Mouse (Mus musculus): ENCODE measurements around the gene 2810006K23Rik.
"Not testable (repeated sequence)": the region's sequence is repeated elsewhere in the genome, so short reads cannot be mapped to it uniquely, and the experiment has no call there.

2810006K23Rik gene

DNA sequence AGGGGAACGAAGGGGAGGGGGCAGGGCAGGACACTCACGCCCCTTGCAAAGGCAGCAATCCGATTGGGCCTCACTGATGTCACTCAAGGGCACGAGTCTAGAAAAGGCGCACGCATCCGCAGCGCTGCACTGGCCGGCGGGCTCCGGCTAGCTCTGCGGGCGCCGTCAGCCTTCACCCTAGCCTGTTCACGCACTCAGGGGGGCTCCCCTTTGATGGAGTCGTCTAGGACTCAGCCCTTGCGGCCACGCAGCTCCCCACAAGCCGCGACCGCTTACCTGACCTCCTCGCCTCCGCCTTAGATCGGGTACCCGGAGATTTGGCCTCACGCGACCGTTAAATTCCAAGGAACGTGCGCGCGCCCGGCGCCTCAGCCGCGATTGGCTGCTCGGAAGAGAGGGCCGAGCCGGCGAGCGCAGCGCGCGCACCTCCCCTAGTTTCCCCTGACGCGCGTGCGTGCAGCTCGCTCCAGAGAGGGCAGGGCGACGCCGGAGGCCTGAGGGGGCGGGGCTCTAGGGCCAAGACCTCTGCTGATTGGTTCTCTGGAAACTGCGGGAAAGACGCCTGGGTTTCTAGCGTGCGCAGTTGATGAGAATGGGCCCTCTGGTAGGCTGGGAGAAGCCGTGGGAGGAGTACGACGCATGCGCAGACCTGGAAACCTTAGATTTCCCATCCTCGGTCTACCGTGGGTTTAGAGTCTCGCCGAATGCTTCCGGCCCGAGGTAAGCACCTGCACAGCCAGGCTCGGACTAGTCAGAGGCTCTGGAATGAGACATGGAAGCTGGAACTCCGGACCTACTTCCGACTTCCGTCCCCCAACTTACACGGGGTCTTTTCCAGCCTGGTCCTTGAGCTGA lies at the start of gene 2810006K23Rik, which contains the start of gene Mphosph9:
Gene 2810006K23Rik (plus strand): TSS at position 580 of the 855 bp plus-strand sequence.
Gene Mphosph9 (minus strand): TSS at position 463 of the 855 bp plus-strand sequence.
- in situ Hi-C loops (cut with MseI, MboI) = no loop called here

DNA sequence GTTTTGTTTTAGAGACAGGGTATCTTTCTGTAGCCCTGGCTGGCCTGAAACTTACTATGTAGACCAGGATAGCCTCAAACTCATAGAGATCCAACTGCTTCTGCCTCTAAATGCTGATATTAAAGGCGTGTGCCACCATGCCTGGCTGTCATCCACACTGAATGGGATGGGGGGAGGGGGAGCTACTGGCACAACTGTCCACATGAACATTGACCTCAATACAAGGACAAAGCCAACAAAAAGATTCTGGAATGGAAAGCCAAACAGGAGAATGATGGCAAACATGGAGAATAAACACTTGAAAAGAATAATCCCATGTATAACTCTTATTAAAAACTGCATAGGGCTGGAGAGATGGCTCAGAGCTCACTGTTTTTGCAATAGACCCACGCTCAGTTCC lies 45.0 kb upstream of the 2810006K23Rik start:
- in situ Hi-C loops (cut with MseI, MboI) = no loop called here

DNA sequence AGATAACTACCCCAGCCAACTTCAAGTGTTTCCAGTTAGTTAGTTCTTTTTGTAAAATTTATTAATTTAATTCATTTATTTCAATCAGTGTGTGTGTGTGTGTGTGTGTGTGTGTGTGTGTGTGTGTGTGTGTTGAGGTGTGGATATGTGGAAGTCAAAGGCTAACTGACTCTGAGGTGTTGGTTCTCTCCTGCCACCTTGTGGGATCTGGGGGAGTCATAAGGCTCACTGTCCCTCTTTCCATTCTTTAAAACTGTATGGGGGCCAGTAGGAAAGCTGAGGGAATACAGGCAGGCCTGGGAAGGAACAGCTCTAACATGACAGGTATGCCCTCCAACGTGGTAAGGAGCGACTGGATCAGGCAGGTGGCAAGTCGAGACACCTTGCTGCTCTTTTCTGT lies 43.6 kb upstream of the 2810006K23Rik start:
- in situ Hi-C loops (cut with MseI, MboI) = no loop called here

DNA sequence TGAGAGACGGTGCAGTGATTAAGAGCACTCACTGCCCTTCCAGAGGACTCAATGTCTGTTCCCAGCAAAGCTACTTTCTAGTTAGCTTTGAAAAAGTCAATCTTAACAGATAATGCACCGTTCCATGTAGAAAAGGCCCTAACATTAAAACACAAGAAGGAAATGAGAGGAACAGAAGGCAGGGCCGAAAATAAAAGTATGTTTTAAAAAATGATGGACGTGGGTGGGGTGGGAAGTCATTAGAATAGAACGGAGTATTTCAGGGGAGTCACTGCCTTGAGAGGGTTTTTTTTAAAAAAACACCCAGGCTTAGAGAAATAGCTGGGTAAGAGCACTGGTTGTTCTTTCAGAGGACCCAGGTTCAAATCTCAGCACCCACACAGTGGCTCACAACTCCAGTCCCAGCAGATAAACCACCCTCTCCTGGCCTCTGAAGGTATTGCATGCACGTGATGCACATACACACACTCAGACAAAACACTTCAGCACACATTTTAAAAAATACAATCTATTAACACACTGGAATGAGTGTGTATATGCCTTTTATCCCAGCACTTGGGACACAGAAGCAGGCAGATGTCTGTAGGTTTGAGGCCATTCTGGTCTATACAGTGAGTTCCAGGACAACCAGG lies 40.2 kb upstream of the 2810006K23Rik start:
- in situ Hi-C loops (cut with MseI, MboI) = no loop called here

DNA sequence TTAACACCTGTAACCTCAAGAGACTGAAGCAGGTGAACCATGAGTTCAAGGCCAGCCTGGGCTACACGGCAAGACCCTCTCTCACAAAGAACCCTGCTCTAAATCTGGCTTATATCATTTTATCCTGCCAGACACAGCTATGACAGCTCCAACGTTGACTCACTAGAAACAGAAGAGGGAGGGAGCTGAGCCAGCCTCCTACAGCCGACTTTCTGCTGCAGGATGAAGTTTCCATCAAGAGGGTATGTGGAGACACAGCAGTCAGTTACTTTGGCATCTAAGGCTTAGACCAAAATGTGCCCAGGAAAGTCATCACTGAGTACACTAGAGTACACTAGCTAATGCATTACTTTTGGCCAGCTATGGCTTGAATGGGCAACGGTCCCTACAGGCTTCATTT lies 37.7 kb upstream of the 2810006K23Rik start:
- in situ Hi-C loops (cut with MseI, MboI) = loop anchor here (10.0 kb wide), 2 partner anchors 125 to 135 kb away; no protein-coding TSS in a partner anchor

DNA sequence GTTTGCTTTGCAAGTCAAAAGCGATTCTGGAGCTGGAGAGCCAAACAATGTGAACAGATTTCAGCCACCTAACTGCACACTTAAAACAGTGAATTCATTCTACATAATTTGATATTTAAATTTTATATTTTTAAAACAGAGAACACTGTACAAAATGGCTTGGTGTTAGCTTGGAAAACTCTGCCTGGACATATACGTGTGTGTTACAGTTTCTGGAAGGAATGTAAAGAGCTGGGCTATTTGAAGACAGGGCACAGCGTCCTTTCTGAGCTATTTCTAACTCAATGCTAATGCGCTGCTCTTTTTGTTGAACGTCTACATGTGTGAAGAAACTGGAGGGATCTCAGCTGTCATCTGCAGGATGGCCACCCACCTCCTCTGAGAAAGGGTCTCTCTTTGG lies 33.9 kb upstream of the 2810006K23Rik start:
- in situ Hi-C loops (cut with MseI, MboI) = loop anchor here (10.0 kb wide), 2 partner anchors 129 to 139 kb away; no protein-coding TSS in a partner anchor

DNA sequence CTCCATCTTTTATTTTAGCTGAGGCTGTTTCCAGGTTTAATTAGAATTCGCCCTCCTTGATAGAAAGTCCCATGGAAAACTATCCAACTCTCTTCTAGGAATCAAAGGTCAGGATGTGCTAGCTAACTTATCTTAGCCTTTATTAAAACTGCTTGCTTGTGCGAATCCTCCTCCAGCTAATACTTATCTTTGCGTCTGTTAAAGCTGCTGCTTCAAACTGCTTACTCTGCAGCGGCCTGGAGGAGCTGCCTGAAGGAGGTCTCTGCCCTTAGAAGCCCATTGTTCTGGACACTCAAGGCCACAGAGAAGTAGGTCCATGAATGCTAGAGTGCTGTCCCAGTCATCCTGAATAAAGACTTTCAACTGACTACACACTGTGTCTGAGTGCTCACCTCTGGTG lies 31.4 kb upstream of the 2810006K23Rik start:
- in situ Hi-C loops (cut with MseI, MboI) = loop anchor here (10.0 kb wide), 2 partner anchors 132 to 142 kb away; no protein-coding TSS in a partner anchor

DNA sequence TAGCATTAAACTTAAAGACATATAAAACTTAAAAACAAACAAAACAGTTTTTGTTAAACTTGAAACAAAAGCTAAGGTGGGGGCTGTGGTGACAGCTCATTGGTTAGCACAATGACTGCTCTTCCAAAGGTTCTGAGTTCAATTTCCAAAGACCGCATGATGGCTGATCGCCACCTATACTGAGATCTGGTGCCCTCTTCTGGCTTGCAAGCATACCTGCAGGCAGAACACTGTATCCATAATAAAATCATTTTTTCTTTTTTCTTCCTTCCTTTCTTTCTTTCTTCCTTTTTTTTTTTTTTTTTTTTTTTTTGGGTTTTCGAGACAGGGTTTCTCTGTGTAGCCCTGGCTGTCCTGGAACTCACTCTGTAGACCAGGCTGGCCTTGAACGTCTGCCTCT lies 28.6 kb upstream of the 2810006K23Rik start:
- in situ Hi-C loops (cut with MseI, MboI) = loop anchor here (10.0 kb wide), 2 partner anchors 135 to 145 kb away; no protein-coding TSS in a partner anchor

DNA sequence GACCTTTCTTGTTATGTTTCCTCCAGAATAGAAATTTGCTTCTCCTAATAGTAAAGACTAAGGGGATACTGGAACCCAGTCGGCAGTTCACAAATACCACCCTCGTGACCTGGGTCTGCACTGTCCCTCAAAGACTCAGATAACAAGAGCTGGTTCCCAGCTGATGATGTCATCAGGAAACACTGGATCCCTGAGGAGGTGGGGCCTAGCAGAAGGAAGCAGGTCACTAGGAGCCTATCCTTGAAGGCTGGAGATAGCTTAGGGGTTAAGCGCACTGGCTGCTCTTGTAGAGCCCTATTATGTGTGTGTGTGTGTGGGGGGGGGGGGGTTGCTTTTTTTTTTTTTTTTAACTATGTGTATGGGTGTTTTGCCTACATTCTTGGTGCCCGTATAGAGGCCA lies 27.8 kb upstream of the 2810006K23Rik start:
- in situ Hi-C loops (cut with MseI, MboI) = no loop called here

DNA sequence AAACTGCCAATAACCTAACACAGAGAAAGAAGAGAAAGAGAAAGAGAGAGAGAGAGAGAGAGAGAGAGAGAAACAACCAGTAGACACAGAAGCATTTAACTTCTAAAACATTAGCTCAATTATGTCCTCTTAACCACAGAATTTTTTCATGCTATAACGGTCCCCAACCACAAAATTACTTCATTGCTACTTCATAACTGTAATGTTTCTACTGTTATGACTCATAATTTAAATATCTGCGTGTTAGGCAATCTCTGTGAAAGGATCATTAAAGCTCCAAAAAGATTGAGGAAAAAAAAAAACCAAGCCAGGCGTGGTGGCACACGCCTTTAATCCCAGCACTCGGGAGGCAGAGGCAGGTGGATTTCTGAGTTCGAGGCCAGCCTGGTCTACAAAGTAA lies 25.0 kb upstream of the 2810006K23Rik start:
- in situ Hi-C loops (cut with MseI, MboI) = not testable (repeated sequence)

DNA sequence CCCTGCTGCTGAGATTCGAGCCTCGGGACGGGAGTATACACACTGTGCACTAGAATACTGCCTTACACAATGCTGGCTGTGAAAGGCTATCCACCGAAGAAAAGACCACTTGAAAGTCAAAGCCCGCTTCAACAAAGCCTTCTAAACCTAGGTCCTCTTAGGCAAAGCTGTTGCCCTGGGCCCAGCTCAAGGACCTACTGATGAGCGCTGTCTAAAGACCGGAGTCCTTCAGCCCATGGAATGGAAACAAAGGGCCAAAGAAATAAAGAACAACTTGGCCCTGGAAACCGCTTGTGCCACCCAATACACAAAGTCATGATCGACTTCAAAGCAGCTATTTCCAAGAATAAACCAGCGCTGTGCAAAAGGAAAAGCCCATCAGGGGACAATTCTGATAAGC lies 18.7 kb upstream of the 2810006K23Rik start:
- in situ Hi-C loops (cut with MseI, MboI) = no loop called here

DNA sequence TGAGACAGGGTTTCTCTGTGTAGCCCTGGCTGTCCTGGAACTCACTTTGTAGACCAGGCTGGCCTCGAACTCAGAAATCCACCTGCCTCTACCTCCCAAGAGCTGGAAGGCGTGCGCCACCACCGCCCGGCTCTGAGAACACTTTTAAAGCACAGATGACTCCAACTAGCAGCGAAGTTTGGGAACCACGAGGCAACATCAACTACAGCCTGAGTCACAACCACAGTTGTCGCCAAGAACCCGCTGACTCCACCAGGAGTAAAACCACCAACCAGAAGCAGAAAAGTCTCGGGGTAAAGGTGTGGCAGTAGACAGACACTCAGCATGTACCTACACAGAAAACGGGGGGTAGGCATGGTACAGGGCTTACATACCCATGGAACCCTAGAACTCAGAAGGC lies 17.8 kb upstream of the 2810006K23Rik start:
- in situ Hi-C loops (cut with MseI, MboI) = no loop called here

DNA sequence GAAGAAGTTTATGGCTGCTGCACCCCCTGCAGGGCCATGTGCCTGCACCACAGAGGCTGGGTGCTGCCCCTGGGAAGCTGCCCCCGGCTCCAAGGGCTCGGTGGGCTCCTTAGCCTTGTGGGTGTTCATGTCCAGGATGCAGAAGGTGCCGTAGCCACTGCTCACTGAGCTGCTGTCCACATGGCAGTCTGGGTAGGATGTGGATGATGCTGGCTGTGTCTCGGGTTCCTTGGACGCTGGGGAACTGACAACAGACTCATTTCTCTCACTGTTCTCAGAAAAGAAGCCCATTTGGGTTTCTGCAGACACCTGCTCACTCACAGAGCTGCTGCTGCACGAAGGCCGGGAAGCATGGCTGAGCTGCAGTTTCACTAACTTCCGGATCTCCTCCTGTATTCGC lies 12.4 kb upstream of the 2810006K23Rik start:
- in situ Hi-C loops (cut with MseI, MboI) = no loop called here

DNA sequence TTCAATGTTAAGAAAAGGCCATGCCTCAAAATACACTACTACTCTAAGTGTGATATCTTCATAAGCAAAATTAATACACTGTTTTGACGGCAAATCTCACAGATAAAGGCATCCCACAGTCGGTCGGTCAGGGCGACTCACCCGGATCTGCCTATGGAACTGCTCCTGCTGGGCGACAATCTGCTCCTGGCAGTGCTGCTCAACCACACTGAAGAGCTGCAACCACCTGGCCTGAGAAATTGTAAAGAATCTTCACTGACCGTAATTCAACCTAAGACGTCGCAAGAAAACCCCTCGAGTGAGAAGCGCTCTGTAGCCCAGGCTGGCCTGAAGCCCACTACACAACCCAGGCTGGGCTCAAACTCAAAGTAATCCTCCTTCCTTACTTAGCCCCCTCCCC lies 11.9 kb upstream of the 2810006K23Rik start:
- in situ Hi-C loops (cut with MseI, MboI) = no loop called here

DNA sequence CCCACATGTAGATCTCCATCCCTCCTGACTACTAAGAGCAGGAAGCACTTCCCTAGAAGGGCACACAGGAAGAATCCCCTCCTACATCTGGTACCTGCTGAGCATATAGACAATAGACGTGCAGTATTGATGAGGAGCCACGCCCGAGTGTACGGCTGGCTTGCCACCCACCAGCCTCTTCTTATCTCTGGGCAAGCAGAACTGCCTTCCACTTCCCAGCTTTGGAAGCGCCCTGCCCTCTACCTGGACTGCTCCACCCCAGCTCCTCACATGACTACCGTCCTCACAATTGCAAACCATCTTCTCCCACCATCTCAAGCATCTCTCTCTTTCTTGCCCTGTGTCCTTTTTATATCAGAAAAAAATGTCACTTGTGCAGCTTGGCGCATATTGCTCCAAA lies 10.2 kb upstream of the 2810006K23Rik start:
- in situ Hi-C loops (cut with MseI, MboI) = no loop called here

DNA sequence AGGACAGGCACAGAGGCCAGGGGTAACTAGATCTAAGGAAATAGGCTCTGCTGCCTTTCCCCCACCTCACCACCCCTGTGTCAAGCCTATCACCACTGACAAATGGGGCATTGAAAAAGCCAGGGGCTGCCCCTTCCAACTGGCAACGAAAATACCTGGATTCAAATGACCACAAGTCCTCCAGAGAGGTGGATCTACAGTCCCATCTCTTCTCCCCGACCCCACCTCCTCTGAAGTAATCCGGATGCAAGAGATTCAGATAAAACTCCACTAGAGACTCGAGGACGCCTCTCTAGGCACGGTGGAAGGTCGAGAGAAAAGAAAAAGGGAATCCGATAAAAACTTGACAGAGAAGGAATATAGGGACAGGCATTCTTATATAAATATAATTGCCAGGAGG lies 1.1 kb upstream of the 2810006K23Rik start:
- in situ Hi-C loops (cut with MseI, MboI) = no loop called here

DNA sequence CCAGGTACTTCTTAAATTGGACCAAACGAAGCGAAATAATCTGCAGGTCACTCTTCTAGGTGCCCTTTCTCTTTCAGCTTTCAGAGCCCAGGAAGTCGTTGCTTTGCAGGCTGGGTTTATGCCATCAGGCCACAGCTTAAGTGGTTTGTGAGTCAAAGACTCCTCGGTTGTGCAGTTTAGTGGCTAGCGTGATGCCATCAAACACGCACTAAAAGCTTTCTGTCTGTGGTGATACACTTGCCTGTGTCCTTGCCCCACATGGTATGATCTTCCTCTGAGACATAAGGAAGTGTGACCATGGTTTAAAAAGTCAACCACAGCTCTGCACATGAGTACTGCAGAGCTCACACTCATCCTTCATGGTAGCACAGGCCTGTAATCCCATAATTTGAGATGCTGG lies 2.2 kb downstream of the 2810006K23Rik start:
- in situ Hi-C loops (cut with MseI, MboI) = no loop called here

DNA sequence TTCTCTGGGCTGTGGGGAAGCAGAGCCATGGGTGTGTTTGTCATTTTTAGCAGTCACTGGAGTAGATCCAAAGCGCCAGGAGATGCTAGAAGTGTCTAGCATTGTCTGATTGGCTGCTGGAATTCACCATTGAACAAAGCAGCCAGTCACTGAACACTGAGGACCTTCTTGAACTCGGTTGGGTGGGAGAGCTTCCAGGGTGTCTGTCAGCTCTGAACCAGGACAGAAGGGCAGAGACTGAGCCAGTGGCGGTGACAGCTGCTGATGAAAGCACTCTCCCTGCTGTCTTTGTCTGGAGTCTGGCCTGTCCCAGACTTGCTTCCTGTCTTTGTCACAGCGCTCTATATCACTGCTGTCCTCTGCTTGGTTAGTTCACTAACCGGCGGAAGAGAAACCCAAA lies 6.5 kb downstream of the 2810006K23Rik start:
- in situ Hi-C loops (cut with MseI, MboI) = no loop called here

DNA sequence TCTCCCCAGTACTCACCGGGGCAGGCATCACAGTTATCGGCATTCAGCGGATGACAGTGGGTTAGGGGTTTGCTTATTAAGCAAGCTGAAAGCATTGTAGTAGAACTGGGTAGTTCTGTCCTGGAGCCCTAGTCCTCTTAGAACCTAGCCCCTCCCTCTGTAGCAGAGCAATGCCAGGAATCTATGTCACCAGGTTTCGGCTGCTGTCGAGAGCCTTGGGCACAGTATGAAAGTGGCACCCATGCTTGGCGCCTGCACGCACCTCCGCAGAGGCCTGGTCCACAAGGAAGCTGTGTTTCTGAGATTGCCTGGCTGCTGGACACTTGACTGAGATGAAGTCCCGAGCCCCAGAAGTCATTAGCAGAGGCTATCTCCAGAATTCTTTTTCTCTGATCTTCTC lies 9.2 kb downstream of the 2810006K23Rik start:
- in situ Hi-C loops (cut with MseI, MboI) = no loop called here

DNA sequence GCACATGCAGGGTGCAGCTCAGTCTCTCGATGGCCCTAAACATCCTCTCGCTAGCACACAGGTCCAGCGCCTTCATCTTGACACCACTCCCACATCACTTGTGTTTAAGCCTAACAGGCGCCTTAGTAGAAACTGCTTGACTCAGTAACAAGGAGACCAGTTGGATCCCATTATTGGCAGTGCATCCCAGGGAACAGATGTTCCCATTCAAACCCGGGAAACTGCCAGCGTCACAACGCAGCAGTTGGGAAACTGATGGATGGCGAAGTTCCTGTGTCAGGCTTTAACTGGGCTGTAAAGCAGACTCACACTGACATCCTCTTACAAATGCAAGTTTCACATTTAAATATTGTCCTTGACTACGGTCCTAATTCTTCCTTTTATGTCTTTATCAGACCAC lies 10.0 kb downstream of the 2810006K23Rik start:
- in situ Hi-C loops (cut with MseI, MboI) = no loop called here

DNA sequence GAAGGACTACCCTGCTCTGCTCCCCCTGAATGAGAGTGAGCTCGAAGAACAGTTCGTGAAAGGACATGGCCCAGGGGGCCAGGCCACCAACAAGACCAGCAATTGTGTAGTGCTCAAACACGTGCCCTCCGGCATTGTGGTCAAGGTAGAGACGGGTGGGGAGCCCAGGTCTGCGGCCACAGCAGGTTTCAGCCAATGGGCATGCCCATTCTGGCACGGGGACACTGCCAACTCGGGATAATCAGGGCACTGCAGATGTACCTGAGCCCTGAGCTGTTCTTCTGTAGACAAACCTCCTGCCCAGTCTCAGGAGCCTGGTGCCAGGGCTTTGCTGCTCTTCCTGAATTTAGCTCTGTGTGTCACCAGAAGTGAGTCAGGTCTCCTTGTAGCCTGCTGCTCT lies 10.9 kb downstream of the 2810006K23Rik start:
- in situ Hi-C loops (cut with MseI, MboI) = no loop called here

DNA sequence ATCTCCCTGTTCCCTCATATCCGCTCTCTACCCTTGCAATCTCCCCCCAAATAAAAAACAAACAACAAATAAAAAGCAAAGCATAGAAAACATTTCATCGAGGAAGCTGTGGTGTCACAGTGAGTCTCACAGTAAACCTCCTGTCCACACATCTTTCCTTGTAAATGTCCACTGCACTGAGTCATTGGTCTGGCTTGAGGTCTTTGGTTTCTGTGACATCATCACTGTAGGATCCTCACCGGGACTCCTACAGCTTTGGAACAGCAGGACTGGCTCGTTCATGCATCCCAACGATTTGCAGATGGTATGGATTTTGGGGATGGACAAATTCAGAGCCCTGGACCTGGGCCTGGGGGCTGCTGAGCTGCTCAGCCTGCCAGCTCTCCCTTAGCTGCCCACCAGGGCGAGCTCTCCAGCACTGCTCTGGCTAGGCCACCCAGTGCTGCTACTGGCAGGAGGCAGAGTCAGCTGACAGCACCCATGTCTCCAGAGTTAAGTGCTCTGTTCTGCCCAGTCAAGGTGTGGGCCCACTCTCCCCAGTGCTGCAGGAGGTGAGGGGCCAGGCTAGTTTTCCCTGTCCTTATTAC lies 14.0 kb downstream of the 2810006K23Rik start:
- in situ Hi-C loops (cut with MseI, MboI) = not testable (repeated sequence)

Data from mouse trophoblast stem cell (cell line).